Mouse (Mus musculus) B cell, adult 67 days (primary cell): Measurements from ENCODE around the gene Olfr1238. TPM values are rescaled to one million over a fixed set of nuclear protein-coding genes. Genes with fewer than 3 reads are reported as not detected.

Experiments
- total RNA-seq, 2 experiments: library from RNA; stranded (reverse); gene quantifications; 4 replicates each; pipeline ENCODE4 v1.2.4; 2023

The Olfr1238 gene
- total RNA-seq, result not detected

DNA sequence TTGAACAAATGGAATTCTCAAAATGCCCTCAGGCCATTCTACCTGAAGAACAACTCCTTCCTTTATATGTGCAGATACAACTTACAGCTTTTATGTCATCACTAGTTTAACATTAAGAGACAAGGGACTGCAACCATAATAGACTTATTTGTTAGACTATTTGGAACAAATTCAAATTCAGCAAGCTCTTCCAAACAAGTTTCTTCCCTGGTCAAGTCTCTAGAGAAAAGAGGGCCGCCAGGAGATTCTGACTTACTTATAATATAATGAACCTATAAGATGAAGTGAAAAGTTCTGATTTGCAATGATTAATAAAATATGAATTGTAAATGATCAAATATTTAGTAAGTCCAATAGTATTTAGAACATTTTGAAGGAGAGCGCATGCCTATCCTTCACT is at the start of gene Olfr1238:
Gene Olfr1238, minus strand, starts transcription at position 101 of the 400 bp plus-strand sequence.

DNA sequence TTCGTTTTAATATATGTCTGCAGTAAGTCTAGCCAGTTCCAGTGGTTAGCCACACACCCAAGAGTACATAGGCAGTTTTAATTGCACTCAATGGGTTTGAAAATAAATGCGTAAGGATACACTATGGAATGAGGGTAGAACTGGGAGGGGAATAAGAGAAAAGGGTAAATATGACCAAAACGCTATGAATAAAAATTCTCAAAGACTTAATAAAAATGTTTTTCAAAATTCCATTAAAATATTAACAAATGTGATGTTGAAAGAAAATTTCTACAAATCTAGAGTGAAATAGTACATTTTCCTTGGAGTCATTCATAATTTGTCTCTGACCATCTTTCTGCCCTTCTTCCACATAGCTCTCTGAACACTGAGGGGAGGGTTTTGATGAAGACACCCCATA is 33.4 kb upstream of the Olfr1238 start, which contains the start of gene Olfr1240:
Gene Olfr1240, minus strand, starts transcription at position 101 of the 400 bp plus-strand sequence.

DNA sequence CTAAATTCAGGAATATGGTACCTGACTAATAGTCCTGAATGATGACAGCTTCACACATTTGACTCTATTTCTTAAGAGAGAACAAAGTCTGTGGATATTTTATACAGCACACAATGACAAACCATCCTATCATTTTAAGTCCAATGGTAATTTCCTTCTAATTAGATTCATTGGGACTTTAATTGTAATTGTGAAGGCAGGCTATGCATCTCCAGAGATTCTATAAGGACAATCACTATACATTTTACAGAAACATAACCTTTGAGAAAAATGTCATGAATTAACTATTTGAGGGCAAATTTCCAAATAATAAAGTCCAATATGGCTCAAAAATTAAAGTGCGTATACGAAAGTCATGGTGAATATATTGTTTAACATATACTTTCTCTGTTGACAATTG is 10.8 kb upstream of the Olfr1238 start, which contains the start of gene Olfr1239:
Gene Olfr1239, minus strand, starts transcription at position 101 of the 400 bp plus-strand sequence.

DNA sequence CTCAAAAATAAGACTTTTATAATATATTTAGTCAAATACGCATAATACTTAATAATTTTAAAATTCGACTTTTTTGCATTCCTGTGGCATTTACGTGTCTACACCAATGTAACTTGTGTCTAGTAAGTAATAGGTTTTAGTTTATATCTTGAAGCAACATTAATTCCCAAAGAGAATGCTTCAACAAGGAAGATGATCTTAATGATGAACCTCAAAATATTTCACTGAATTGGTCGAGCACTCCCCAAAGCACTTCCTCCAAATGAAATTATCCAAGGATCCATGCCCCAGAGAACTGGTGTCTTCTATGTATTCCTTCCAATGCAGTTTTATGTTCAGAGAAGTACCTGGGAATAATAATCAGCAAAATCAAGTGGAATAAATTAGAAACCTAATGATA is 44.7 kb downstream of the Olfr1238 start, which contains the start of gene Olfr1234:
Gene Olfr1234, minus strand, starts transcription at position 101 of the 400 bp plus-strand sequence.

Other genes starting within 250 kb of the Olfr1238 start
- not detected for gene Olfr1224-ps1, start 245.6 kb downstream of the Olfr1238 start, total RNA-seq
- not detected for gene Olfr1225, start 235.0 kb downstream of the Olfr1238 start, total RNA-seq
- not detected for gene Olfr1226, start 209.6 kb downstream of the Olfr1238 start, total RNA-seq
- not detected for gene Olfr1228, start 155.6 kb downstream of the Olfr1238 start, total RNA-seq
- not detected for gene Olfr1229, start 121.7 kb downstream of the Olfr1238 start, total RNA-seq
- not detected for gene Olfr1230, start 112.4 kb downstream of the Olfr1238 start, total RNA-seq
- gene Olfr1231, start 102.6 kb downstream of the Olfr1238 start, total RNA-seq, result not detected
- gene Olfr1232, start 80.0 kb downstream of the Olfr1238 start, total RNA-seq, result not detected
- not detected for gene Olfr1233, start 67.3 kb downstream of the Olfr1238 start, total RNA-seq
- not detected for gene Olfr1234, start 44.8 kb downstream of the Olfr1238 start, total RNA-seq
- not detected for gene Olfr1239, start 10.7 kb upstream of the Olfr1238 start, total RNA-seq
- not detected for gene Olfr1240, start 33.3 kb upstream of the Olfr1238 start, total RNA-seq
- not detected for gene Olfr1241, start 77.5 kb upstream of the Olfr1238 start, total RNA-seq
- not detected for gene Olfr1242, start 88.7 kb upstream of the Olfr1238 start, total RNA-seq
- gene Olfr1243, start 121.8 kb upstream of the Olfr1238 start, total RNA-seq, result not detected
- gene Olfr1245, start 168.8 kb upstream of the Olfr1238 start, total RNA-seq, result not detected
- not detected for gene Olfr1246, start 183.5 kb upstream of the Olfr1238 start, total RNA-seq
- gene Olfr1247, start 204.5 kb upstream of the Olfr1238 start, total RNA-seq, result under 1 TPM in 1 of 2 experiments, not detected in 1; 0.12 TPM
- gene Olfr1248, start 208.6 kb upstream of the Olfr1238 start, total RNA-seq, result not detected
- not detected for gene Olfr1249, start 225.3 kb upstream of the Olfr1238 start, total RNA-seq